Mouse (Mus musculus): ENCODE data around the gene Iqcf3.
"Not testable (repeated sequence)": the region's sequence is repeated elsewhere in the genome, so short reads cannot be mapped to it uniquely, and the experiment has no call there.

Iqcf3 gene

DNA sequence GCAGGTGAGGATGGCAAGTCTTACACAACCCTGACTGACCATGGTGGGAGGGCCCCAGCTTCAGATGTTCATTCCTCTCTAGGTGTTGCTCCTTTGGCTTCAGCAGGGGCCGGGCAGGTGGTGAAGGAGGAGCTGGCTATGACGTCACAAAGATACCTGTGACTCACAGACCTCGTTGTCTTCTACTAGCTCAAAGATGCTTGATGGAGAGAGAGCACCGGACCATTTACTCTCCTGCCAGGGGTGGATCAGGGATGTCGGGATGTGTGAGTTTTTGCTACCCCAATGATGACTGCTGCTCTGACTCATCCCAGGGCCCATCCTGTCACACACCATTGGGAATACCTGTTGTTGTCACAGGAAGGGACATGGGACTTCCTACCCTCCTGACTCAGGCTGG is at the start of gene Iqcf3:
Gene Iqcf3, minus strand, starts transcription at position 101 of the 400 bp plus-strand sequence.
- no peak for DNase-seq

DNA sequence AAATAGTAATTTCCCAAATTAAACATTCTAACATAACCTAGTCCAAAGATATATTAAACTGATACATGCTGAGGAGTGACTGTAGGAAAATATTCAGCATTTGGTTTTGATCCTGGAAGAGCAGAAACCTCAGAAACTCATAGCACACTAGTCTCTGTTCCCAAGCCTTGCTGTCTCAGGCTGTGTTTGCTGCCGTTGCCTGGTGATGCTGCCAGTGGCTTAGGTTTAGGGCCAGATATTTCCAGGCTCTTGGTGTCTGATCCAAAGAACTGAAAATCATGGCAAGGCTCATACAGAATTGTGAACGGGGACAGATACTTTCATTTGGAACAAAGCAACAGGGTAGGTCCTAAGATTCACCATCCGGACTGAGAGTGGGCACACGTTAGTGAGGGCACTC is 49.3 kb upstream of the Iqcf3 start:
- no peak for DNase-seq

DNA sequence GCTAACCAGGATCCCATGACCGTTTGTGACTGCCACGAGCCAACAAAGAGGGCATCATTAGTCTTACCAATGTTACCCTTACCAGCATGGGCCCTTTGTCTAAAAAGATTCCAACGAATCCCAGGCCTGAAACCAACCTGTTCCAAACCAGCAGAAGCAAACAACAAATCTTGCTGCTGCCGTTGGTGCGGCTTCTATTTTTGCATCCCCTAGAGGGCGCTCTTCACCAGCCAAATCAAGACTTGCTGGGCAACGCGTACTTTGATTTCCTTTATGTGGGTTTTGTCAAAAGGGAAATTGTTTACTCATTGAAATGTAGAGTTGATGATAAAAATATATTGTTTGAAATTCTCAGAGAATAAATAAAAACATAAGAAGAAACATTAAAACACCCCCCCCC is 39.1 kb upstream of the Iqcf3 start:
- peak; percentile 69 for DNase-seq

DNA sequence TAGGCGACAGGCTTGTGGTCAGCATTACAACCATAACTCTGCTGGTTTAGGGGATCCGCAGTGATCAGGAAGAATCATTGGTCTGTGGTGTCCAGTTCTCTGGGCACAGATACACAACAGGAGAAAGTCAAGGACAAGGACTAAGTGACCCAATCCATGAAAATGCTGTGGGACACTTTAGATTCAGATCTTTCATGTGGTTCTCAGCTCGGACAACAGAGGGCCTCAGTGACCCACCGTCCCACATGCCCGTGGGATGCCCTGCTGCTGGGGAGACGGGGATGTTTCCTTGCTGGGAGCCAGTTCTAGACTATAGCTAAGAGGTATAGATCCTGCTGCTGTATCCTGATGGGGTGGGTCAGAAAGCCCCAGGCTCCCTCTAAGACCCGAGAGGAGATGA is 37.0 kb upstream of the Iqcf3 start:
- DNase-seq, result no peak

DNA sequence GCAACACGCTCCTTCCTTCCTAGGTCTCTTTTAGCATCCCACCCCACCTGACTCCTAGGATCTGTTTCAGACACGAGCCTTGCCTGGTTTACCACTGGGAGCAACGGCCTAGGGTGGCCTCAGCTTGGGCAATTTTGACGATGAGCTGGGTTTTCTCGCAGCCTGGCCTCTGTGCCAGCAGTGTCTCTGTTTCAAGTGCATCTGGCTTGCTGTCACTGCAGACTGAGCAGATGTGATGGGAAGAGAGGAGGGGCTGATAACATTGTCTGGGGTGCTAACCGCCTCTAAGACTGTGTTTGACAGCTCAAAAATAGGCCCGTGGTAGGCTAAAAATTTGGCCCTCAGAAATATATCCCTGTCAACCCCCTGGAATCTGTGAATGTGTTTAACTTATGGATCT is 34.4 kb upstream of the Iqcf3 start:
- no peak for DNase-seq

DNA sequence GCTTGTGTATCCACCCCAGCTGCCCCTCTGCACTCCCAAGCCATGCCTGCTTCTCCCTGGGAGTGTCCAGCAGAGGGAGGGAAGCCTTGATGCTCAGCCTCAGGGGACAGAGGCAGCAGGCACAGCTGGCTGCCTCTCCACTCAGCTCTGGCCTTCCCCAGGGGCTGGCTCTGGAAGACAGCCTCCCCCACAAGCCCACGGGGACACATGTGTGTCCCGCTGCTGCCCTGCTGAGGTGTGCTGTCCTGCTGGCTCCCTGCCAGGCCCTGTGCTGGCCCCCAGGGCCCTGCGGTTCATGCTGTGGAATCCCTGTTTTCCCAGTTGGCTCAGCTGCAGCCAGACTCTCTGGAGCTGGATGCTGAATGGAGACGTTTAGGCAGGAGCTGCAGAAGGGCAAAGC is 34.0 kb upstream of the Iqcf3 start:
- not testable (repeated sequence) for DNase-seq

DNA sequence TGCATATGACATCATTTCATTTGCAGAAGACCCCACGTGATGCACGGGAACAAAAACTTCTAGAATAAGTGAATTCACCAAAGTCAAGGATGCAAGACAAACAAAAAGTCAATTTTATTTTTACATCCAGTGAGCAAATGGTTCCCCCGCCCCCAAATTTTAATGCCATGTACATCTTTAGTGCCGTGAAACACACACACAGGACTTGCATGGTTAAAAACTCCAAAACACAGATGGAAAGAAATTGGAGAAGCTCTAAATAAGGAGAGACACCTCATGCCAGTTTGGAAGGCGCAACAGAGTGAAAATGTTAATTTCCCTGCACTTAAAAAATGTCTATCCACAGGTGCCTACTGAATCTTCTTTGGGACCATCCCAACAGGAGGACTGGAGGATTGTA is 30.7 kb upstream of the Iqcf3 start:
- no peak for DNase-seq

DNA sequence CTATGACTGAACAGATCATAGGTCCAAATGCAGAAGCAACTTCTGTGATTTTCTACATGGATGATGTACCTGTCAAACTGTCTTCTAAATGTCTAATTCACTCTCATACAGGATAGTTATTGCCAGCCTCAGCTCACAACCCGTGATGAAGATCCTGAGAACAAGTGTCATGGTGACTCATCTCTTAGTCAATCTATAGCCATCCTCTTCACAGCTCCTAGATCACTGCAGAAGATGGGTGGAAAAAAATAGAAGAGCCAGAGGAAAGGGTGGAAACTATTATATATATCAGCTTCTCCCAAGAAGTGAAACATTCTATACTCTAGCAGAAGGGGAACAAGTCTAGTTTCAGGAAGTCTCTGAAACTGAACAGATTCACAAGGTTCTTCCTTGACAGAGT is 21.1 kb upstream of the Iqcf3 start:
- no peak for DNase-seq

DNA sequence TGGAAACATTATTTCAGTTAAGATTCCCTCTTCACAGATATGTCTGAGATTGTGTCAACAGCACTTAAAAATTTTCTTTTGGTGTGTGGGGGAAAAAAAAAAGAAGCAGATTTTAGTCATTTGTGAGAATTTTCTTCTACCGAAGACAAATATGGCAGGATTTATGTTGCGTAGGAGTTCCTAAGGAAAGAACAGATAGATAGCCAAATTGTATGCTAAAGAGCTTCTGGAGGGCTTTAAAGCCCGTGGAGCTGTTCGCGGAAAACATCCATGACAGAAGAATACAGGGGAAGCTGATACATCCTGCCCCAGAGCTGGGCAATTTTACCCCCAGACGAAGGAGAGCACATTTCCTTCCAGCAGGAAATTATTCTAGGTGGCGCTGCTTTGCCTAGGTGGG is 18.6 kb upstream of the Iqcf3 start:
- DNase-seq, result no peak

DNA sequence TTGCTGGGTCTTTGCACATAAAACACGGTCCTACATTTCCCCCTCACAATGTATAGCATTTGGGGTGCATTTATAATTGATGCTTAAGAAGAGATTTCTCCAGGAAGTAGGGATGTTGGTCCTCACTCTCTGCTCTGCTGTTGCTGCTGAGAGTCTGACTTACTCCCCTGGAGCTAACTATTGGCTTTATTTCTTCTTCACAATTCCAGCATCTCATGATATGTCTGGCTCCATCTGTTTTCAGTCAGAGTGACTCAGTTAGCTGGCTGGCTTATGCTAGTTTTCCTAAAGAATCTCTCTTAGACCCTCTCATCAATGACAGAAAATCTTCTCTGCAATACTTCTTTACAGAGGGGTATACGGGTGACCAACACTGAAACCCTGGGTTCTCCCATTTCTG is 14.7 kb upstream of the Iqcf3 start:
- no peak for DNase-seq

DNA sequence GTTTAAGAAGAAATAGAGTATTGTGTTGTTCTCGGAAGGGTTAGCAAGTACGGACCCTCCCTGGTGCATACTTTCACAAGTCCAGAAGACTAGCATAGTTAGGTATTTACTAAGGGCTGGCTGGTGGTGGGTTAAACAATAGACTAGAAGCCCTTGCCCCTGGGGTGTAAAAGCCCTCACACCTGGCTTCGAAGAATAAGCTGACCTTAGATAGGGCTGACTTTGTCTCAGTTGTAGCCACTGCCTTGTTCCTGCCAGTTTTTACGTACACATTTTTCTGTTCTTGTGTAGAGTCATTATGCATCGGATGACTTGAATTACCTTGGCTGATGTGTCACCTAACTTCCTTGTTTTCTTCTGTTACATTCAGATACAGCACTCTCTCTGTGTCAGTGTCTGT is 11.9 kb upstream of the Iqcf3 start:
- no peak for DNase-seq

DNA sequence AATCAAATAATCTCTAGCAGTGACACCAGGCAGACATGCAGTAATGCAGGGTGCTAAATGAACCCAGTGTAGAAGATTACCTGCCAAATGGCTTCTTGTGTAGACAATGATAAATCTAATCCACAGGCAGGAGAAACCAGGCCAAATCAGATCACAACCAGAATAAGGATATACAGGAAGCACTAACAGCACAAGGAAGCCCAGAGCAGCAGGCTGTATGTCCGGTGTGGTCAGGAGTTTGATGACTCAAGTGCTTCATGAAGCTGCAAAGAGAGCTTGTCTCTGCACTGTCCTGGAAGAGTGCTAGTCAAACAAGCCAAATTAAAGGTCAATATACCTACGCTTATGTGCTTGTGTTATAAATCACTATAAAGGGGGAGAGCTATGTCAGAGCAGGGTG is 10.8 kb upstream of the Iqcf3 start:
- no peak for DNase-seq

DNA sequence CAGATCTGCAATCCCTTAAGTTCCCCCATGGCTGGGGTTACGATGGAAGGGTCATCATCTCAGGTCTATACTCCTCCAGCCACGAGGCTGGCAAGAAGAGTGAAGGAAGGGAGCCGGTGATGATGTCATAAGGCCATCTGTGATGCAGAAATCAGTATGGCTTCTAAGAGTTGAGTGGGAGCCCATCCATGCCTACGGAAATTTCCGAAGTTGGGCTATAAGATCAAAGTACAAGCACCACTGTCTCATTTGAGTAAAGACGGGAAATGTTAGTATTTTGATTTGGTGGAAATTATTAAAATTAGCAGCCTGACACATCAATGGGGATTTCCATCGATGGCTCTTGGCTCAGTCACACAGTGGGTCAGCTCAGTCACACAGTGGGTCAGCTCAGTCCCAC is 9.5 kb upstream of the Iqcf3 start, which contains the start of gene Iqcf4:
Gene Iqcf4, minus strand, starts transcription at position 101 of the 400 bp plus-strand sequence.
- no peak for DNase-seq

DNA sequence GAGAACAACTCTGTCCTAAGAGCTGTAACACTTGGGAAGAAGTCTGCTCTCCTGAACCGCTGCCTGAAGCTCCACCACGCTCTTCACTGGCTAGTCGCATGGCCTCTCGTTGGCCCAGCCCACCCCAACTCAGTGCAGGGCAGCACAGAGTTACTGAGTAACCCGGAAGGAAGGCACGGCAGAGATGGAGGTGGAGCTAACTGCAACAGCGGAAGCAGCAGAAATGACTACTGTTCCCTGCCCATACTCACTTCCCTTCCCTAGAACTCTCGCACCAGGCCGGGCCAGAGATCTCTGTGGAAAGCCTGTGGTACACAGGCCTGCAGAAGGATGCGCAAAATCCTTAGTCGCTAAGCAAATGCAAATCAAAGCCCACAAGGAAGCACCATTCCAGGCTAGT is 5.0 kb upstream of the Iqcf3 start:
- DNase-seq, result no peak

DNA sequence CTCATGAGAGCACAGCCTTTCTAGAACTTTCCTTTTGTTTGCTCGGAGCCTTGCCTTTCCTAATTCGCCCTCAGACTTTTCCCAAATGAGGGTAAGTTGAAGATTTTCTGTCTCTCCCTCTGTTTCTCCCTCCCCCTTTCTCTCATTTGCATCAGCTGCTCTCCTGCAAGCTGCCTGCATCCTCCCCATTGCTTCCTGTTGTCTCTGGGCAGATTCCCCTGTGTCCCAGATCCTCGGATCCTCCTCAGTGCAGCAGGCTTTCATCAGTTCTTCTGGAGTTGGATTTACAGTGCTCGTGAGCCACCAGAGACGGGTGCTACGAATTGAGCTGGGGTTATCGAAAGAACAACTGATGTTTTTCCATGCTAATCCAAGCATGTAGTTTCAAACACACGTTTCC is 2.6 kb upstream of the Iqcf3 start:
- DNase-seq, result no peak

DNA sequence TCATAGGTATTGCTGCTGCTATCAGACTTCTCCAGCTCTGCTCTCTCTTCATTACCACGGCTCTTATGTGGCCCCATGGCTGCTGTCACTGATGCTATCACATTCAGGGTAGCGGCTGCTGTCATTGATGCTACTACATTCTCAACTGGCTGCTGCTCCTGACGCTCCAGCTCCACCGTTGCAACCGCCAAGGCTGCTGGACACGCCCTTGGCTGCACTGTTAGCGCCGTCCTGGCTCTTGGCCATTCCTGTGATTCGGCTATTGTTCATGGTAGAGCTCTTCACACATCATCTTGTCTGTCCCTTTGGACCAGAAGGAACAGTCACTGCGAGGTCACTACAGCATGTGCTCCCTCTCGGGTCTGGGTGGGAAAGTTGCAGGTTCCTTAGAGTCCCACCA is 860 bp upstream of the Iqcf3 start:
- DNase-seq, result no peak

DNA sequence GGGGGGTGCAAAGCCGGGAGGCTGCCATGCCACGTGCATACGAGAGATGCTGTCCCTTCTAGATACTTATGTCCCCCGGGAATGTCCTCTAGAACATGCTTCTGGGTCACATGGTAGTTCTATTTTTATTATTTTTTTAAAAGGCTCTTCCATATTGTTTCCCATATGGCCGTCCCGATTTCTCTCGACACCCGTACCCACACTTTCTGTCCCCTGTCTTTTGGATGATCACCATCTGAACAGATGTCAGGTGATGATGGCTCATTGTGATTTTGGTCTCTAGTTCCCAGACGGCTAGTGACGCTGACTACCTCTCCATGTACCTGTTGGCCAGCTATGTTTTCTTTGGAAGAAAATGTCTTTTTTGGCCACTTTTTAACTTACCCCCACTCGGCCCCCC is 26.5 kb downstream of the Iqcf3 start:
- DNase-seq, result no peak

DNA sequence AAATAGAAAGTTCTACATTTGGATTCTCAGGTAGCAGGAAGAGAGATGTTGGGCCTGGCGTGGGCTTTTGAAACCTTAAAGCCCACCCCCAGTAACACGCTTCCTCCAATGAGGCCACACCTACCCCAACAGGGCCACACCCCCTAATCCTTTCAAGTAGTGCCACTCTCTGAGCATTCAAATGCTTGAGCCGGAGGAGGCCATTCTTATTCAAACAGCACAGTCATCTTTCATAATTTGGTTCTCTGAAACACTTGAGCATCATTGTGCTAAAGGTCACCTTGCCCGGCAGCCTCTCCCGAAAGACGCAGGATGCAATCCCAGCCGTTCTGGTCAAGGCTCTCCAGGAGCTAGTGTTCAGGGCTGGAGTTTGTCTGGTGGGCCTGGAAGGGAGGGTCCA is 27.1 kb downstream of the Iqcf3 start:
- DNase-seq, result no peak

DNA sequence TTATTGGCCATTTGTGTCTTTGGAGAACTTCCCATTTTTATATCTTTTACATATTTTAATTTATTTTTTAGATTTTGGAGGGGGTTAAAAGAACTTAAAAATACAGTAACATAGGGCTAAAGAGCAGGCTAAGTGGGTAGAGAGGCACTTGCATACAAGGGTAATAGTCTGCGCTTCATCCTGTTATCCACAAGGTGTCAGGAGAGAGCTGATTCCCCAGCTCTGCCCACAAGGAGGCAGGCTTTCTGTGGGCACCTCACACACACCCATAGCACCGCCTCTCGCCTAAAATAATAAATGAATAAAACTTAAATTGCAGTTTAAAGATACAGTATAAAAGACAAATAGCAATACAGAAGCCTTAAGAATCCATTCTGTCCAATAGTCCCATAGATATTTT is 29.6 kb downstream of the Iqcf3 start:
- DNase-seq, result no peak

DNA sequence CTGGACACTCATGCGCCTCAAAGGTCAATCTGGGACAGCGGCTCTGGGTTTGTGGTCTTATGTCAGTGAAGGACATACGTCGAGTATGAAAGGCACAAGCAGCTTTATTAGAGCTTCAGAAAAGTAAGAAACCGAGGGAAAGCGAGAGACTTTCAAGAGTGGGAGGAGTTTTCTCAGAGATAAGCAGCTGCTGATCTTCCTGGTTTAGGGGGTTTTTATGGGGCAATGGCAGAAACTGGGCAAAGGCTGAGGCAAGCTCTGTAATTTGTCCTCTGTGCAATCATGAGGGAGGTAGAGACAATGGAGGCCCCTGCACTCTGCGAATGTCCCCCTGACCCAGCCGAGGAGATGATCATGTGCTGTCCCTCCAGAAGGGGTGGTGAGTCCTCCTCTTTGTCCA is 41.5 kb downstream of the Iqcf3 start:
- DNase-seq, result no peak

DNA sequence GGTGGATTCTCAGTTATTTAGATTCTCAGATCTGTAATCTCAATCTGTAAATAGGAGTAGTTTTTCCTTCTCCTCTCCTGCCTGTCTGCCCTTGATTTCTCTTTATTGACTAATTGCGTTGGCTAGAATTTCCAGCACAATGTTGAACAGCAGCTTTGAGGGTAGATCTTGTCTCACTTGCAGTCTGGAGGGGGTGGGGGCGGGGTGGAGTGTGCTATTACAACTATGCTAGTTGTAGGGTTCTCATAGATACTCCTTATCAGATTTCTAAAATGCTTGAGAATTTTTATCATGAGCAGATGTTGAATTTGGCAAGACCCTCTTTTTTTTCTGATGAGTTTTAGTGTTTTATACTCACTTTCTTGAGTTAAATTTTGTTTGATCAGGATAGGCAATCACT is 42.0 kb downstream of the Iqcf3 start:
- DNase-seq, result no peak

DNA sequence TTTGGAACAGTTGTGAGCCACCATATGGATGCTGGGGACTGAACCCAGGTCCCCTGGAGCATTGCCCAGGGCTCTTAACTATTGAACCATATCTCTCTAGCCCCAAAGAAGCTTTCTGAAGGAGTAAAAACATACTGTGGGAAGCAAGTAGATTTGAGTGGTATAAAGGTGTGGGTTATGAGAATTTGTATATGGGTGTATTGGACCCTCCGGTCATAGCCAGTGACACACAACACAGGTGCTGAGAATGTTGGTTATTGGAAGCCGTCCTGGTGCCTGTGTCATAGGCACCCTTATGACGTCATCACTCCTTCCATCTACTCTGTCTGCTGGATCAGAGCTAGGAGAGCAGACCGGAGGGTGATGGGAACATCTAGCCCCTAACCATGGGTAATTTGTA is 47.2 kb downstream of the Iqcf3 start, which contains the start of gene Iqcf5:
Gene Iqcf5, plus strand, starts transcription at position 301 of the 400 bp plus-strand sequence.
- DNase-seq, result no peak

DNA sequence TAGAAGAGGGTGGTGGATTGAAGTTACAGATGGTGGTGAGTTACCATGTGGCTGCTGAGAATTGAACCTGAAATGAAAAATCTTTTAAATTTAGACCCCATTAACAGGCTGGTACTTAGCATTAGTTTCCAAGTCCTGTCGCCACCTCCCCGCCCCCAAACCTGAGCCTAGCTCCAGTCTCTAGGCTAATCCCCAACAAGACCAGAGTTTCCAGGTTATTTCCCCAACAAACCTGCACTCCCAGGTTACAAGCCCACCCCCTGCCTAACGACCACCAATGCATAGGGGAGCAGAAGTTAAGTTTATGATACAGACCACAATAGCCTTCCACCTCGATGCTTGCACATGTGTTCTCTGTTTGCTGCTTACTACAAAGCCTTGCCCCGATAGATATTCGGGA is 47.9 kb downstream of the Iqcf3 start:
- no peak for DNase-seq

DNA sequence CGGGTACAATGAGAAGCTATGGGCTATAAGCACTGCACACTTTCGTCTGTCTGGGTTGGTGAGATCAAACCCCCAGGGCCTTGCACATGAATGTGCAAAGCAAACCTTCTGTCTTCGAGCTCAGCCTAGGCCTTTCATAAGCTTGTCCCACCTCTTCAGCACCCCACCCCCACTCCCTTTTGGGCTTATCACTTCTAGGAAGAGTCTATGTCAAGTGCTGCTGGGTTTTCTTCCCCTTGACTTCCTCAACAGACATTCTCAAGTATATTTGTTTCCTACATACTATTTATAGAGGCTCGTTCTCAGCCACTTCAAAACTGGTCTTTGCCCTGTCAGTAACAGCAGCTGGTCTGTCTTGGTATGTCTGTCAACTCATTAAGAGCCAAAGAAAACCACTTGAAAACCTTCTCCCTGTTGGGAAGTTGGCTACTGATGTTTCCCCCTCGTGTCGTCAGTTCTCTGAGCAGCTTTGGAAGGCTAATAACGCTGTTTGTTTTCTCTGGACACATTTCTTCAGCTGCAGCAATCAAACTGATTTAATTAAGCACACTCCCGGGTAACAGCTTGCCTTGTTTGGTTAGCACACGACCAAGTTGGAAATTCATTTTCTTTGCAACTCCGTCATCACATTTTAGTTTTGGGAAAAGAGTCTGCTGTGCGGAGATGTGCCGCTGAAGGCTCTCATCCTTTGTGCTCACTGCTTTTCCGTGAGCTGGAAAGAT is 48.5 kb downstream of the Iqcf3 start:
- no peak for DNase-seq

DNA sequence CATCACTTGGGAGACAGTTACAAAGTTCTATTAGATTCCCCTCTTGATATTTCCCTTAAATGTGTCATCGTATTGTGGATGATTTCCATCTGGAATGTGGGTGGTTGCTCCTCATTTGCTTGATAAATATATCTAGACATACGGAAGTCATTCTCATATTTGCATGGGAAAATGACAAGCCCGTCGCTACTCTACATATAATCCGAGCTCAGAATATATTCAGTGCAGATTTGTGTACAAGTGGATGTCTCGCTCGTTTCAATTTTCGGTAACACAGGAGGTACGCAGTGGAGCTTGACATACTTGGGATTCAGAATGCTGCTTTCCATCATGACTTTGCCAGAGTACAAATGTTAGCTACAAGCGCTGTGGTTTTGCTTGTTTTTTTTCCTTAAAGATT is 52.1 kb downstream of the Iqcf3 start:
- DNase-seq, result no peak

DNA sequence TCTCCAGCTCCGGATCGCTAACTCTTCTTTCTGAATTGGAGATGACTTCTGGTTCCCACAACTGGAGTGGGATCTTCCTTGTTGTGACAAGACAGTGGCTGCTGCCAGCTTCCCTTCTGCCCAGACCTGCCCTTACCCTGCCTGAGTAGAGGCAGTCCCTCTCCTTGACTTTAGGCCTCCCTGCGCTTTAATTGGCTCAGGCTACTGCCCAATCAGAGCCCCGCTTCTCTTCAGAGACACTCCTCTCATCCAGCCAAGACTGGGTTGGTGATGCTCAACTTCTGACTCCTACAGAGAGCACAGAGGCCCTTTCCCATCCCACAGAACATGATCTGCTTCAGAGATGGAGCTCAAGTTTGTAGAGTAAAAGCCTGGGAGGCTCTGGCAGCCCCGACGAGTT is 57.2 kb downstream of the Iqcf3 start:
- no peak for DNase-seq
